19 mouse cellular contexts compared by ENCODE assay signal in the genomic region with DNA sequence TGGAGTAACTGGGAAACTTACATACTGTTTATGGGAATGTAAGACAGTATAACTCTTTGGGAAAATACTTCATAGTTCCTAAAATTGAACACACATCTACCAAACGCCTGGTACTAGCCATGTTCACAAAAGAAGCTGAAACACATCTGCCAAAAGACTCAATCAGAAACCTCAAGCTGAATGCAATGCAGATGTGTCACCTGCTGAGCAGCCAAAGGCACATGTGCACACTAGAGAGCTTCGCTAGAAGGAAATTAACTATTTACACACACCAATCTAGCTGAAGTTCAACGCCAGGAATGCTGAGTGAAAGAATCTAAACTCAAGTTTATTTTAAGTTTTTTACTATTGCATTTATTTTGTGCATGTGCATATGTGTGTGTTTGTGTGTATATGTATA. TPM values are rescaled to one million over a fixed set of nuclear protein-coding genes. Genes with fewer than 3 reads are reported as not detected.
DNase-seq lines count a peak whose midpoint lies in the region; ATAC-seq lines count a peak whose summit lies in the region.
"Had no signal": no experiment of that assay in that cellular context is flagged by ENCODE, and none has a peak within 500 bp of the region (broad histone marks: within the 10 kb centered on the region; RNA-seq: fewer than 3 reads in every experiment).

No protein-coding gene starts in this region.

- no peaks in the 10 kb centered on the region for H3K36me3 ChIP-seq in limb, embryonic 11.5 days (ENCODE audit: control insufficient read depth, insufficient read depth, low read length)
- no peaks in the 10 kb centered on the region for H3K36me3 ChIP-seq in limb, embryonic 10.5 days
- no peaks in the 10 kb centered on the region for H3K36me3 ChIP-seq in midbrain, embryonic 16.5 days (ENCODE audit: control insufficient read depth, insufficient read depth, low read length)
- no peaks in the 10 kb centered on the region for H3K36me3 ChIP-seq in neural tube, embryonic 15.5 days
- H3K36me3 ChIP-seq: embryonic facial prominence, embryonic 15.5 days; forebrain, embryonic 15.5 days; heart, embryonic 12.5 days; hindbrain, embryonic 15.5 days had no signal

- H3K9me3 ChIP-seq in limb, embryonic 11.5 days (ENCODE audit: control insufficient read depth, low read length), result no peaks in the 10 kb centered on the region
- no peaks in the 10 kb centered on the region for H3K9me3 ChIP-seq in limb, embryonic 10.5 days (replicated peaks)
- H3K9me3 ChIP-seq in midbrain, embryonic 16.5 days (replicated peaks; ENCODE audit: control insufficient read depth, low read length, poor library complexity, severe bottlenecking), result no peaks in the 10 kb centered on the region
- no peaks in the 10 kb centered on the region for H3K9me3 ChIP-seq in neural tube, embryonic 15.5 days (replicated peaks)
- H3K9me3 ChIP-seq: embryonic facial prominence, embryonic 15.5 days; forebrain, embryonic 15.5 days; heart, embryonic 12.5 days; hindbrain, embryonic 15.5 days had no signal

- ATAC-seq in limb, embryonic 11.5 days (ENCODE audit: insufficient number of reproducible peaks, low FRiP score, low TSS enrichment, low read depth), result no peak
- no peak for ATAC-seq in midbrain, embryonic 16.5 days
- no peak for ATAC-seq in neural tube, embryonic 15.5 days (ENCODE audit: low FRiP score)
- ATAC-seq: forebrain, embryonic 15.5 days had no signal

- H3K4me1 ChIP-seq in limb, embryonic 11.5 days (ENCODE audit: control insufficient read depth, insufficient read depth, low read length), result no peaks in the 10 kb centered on the region
- H3K4me1 ChIP-seq in limb, embryonic 10.5 days, result no peaks in the 10 kb centered on the region
- peaks cover 4% of the 10 kb centered on the region; the same call in 1 of the 2 replicates for H3K4me1 ChIP-seq in midbrain, embryonic 16.5 days (ENCODE audit: control insufficient read depth, insufficient read depth, low read length)
- no peaks in the 10 kb centered on the region for H3K4me1 ChIP-seq in neural tube, embryonic 15.5 days
- H3K4me1 ChIP-seq: embryonic facial prominence, embryonic 15.5 days; forebrain, embryonic 15.5 days; heart, embryonic 12.5 days; hindbrain, embryonic 15.5 days had no signal

- no peak overlapping the region for H3K9ac ChIP-seq in limb, embryonic 11.5 days (ENCODE audit: low read length)
- no peak overlapping the region for H3K9ac ChIP-seq in midbrain, embryonic 16.5 days (ENCODE audit: low read depth, low read length)
- H3K9ac ChIP-seq in neural tube, embryonic 15.5 days (replicated peaks), result no peak overlapping the region
- H3K9ac ChIP-seq: embryonic facial prominence, embryonic 15.5 days; forebrain, embryonic 15.5 days; heart, embryonic 12.5 days; hindbrain, embryonic 15.5 days had no signal

- no peaks in the 10 kb centered on the region for H3K27me3 ChIP-seq in limb, embryonic 11.5 days (ENCODE audit: control insufficient read depth, insufficient read depth, low read length)
- no peaks in the 10 kb centered on the region for H3K27me3 ChIP-seq in limb, embryonic 10.5 days (ENCODE audit: low read depth, poor library complexity, severe bottlenecking)
- H3K27me3 ChIP-seq in midbrain, embryonic 16.5 days (ENCODE audit: control insufficient read depth, insufficient read depth, low read depth, low read length), result no peaks in the 10 kb centered on the region
- H3K27me3 ChIP-seq in neural tube, embryonic 15.5 days (replicated peaks), result no peaks in the 10 kb centered on the region
- H3K27me3 ChIP-seq: CH12.LX; embryonic facial prominence, embryonic 15.5 days; forebrain, embryonic 15.5 days; heart, embryonic 12.5 days; hindbrain, embryonic 15.5 days had no signal

- 43% methylated on average over 3 of the region's 3 CpGs for WGBS in limb, embryonic 11.5 days
- 71% methylated on average over 3 of the region's 3 CpGs for WGBS in limb, embryonic 10.5 days
- WGBS in midbrain, embryonic 16.5 days, result 70% methylated on average over 3 of the region's 3 CpGs
- 75% methylated on average over 3 of the region's 3 CpGs for WGBS in neural tube, embryonic 15.5 days

- peak; percentile 24 for DNase-seq in limb, embryonic 11.5 days (ENCODE audit: low spot score)
- no peak for DNase-seq in limb, embryonic 10.5 days (ENCODE audit: low spot score)
- DNase-seq in fibroblast of lung, adult 2 months (ENCODE audit: low read depth), result peak; percentile 4
- peak; percentile 12 for DNase-seq in mesoderm, embryonic 11.5 days (ENCODE audit: low read depth, low spot score)
- DNase-seq: adrenal gland, adult 2 months; adrenal gland, postnatal 25 days; cerebellum, adult 18-20 months; cerebellum, adult 9-11 months; gastrocnemius, postnatal 14 days; heart, postnatal 36 days had no signal

- no peak overlapping the region for H3K27ac ChIP-seq in limb, embryonic 11.5 days (replicated peaks; ENCODE audit: low read depth, low read length)
- no peak overlapping the region for H3K27ac ChIP-seq in limb, embryonic 10.5 days
- H3K27ac ChIP-seq in midbrain, embryonic 16.5 days (ENCODE audit: low read length), result no peak overlapping the region
- H3K27ac ChIP-seq in neural tube, embryonic 15.5 days (replicated peaks), result no peak overlapping the region
- H3K27ac ChIP-seq: embryonic facial prominence, embryonic 15.5 days; forebrain, embryonic 15.5 days; hindbrain, embryonic 15.5 days had no signal

- H3K4me3 ChIP-seq in limb, embryonic 11.5 days (ENCODE audit: low read depth, low read length), result no peak overlapping the region
- no peak overlapping the region for H3K4me3 ChIP-seq in limb, embryonic 10.5 days
- H3K4me3 ChIP-seq in midbrain, embryonic 16.5 days (ENCODE audit: low read depth, low read length), result no peak overlapping the region
- no peak overlapping the region for H3K4me3 ChIP-seq in neural tube, embryonic 15.5 days (replicated peaks)
- H3K4me3 ChIP-seq: embryonic facial prominence, embryonic 15.5 days; erythroblast, embryonic 14.5 days; forebrain, embryonic 15.5 days; heart, embryonic 12.5 days; hindbrain, embryonic 15.5 days had no signal

- H3K4me2 ChIP-seq in limb, embryonic 11.5 days (ENCODE audit: low read depth, severe bottlenecking), result no peak overlapping the region
- no peak overlapping the region for H3K4me2 ChIP-seq in midbrain, embryonic 16.5 days (ENCODE audit: low read length)
- H3K4me2 ChIP-seq in neural tube, embryonic 15.5 days, result no peak overlapping the region
- H3K4me2 ChIP-seq: embryonic facial prominence, embryonic 15.5 days; forebrain, embryonic 15.5 days; heart, embryonic 12.5 days; hindbrain, embryonic 15.5 days had no signal

RNA-seq across cellular contexts. Expression of gene Mier1, which starts 43.6 kb away (rescaled TPM):
- polyA plus RNA-seq in limb, embryonic 11.5 days (2014; fragmentation: Nextera tagmentation; extraction: Ambion mirVana), result 43.0 and 46.3 TPM in 2 replicates
- polyA plus RNA-seq in limb, embryonic 10.5 days (2016; fragmentation: Nextera tagmentation; extraction: Ambion mirVana), result 33.9 and 41.5 TPM in 2 replicates
- 26.7 and 34.4 TPM in 2 replicates for polyA plus RNA-seq in midbrain, embryonic 16.5 days (2015; fragmentation: Nextera tagmentation; extraction: Ambion mirVana)
- 31.2 and 36.6 TPM in 2 replicates for polyA plus RNA-seq in neural tube, embryonic 15.5 days (2015; fragmentation: Nextera tagmentation; extraction: Ambion mirVana)

RNA-seq across cellular contexts. Expression of gene Wdr78, which starts 43.7 kb away (rescaled TPM):
- 4.0 and 4.7 TPM in 2 replicates for polyA plus RNA-seq in limb, embryonic 11.5 days (2014; fragmentation: Nextera tagmentation; extraction: Ambion mirVana)
- polyA plus RNA-seq in limb, embryonic 10.5 days (2016; fragmentation: Nextera tagmentation; extraction: Ambion mirVana), result 3.2 and 4.4 TPM in 2 replicates
- polyA plus RNA-seq in midbrain, embryonic 16.5 days (2015; fragmentation: Nextera tagmentation; extraction: Ambion mirVana), result 5.7 and 6.2 TPM in 2 replicates
- polyA plus RNA-seq in neural tube, embryonic 15.5 days (2015; fragmentation: Nextera tagmentation; extraction: Ambion mirVana), result 4.3 and 4.8 TPM in 2 replicates

RNA-seq across cellular contexts. Expression of gene Insl5, which starts 44.0 kb away (rescaled TPM):
- polyA plus RNA-seq in limb, embryonic 11.5 days (2014; fragmentation: Nextera tagmentation; extraction: Ambion mirVana), result 0.27 TPM in 1 of 2 replicates, not detected in the other
- not detected in 2 replicates for polyA plus RNA-seq in limb, embryonic 10.5 days (2016; fragmentation: Nextera tagmentation; extraction: Ambion mirVana)
- polyA plus RNA-seq in midbrain, embryonic 16.5 days (2015; fragmentation: Nextera tagmentation; extraction: Ambion mirVana), result 0.57 and 0.65 TPM in 2 replicates
- 1.0 and 1.5 TPM in 2 replicates for polyA plus RNA-seq in neural tube, embryonic 15.5 days (2015; fragmentation: Nextera tagmentation; extraction: Ambion mirVana)
- polyA plus RNA-seq: embryonic facial prominence, embryonic 15.5 days; erythroblast, embryonic 14.5 days; forebrain, embryonic 11.5 days; forebrain, embryonic 15.5 days; heart, embryonic 12.5 days had no signal
